Mouse (Mus musculus): ENCODE data around the gene Hacl1. TPM values are rescaled to one million over a fixed set of nuclear protein-coding genes. Genes with fewer than 3 reads are reported as not detected.
A peak's percentile ranks its signal among the peaks of the same experiment; 100 is the strongest.

Hacl1 gene
- polyA plus RNA-seq, 1 experiment from 2014 or later = 9.7 TPM

GRCm38 (mm10) chr14:31669161-31669611, 28.1 kb upstream of the Hacl1 start:
- no peak overlapping the region for H3K4me3 ChIP-seq
- no peaks in the 10 kb centered on the region for H3K27me3 ChIP-seq
- peaks cover 33% of the 10 kb centered on the region for H3K4me1 ChIP-seq (replicated peaks)
- peak overlapping the region; percentile 26 for H3K4me2 ChIP-seq
- H3K9me3 ChIP-seq (replicated peaks) = no peaks in the 10 kb centered on the region
- 43% methylated on average over 13 of the region's 13 CpGs for WGBS
- H3K9ac ChIP-seq = no peak overlapping the region
- peak overlapping the region; percentile 65 for H3K27ac ChIP-seq
- peak; percentile 59 for ATAC-seq (replicated peaks; ENCODE audit: insufficient number of reproducible peaks, insufficient read depth, low FRiP score, low read depth)
- peaks cover 12% of the 10 kb centered on the region; the same call in 1 of the 2 replicates for H3K36me3 ChIP-seq

DNA sequence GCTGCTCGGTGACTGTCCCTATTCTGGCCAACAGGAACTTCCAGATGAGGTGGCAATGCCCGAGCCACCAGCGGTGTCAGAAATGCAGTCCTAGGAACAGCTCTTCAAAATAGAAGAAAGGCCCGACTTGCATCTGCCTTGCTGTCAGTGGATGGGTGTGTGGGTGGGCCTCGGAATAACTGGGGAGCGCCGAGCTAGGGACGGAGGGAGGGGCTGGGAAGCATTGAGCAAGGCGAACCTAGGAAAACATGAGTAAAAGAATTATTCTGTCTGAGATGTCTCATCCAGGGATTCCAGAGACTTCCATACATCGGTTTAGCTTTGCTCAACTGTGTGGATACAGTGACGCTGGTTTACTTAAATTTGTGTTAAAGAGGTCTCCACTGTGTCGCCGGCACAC, 27.2 kb upstream of the Hacl1 start:
- Histone ChIP-seq H3K4me1 (replicated peaks) (peaks cover 42% of the 10 kb centered on the region), H3K36me3 (peaks cover 12% of the 10 kb centered on the region; the same call in 1 of the 2 replicates), H3K4me3 (no peak overlapping the region), H3K9me3 (replicated peaks) (no peaks in the 10 kb centered on the region), H3K9ac (no peak overlapping the region), H3K4me2 (no peak overlapping the region), H3K27me3 (no peaks in the 10 kb centered on the region), H3K27ac (peak overlapping the region; percentile 65)
- WGBS = 74% methylated on average over 13 of the region's 13 CpGs
- no peak for ATAC-seq (replicated peaks; ENCODE audit: insufficient number of reproducible peaks, insufficient read depth, low FRiP score, low read depth)

DNA sequence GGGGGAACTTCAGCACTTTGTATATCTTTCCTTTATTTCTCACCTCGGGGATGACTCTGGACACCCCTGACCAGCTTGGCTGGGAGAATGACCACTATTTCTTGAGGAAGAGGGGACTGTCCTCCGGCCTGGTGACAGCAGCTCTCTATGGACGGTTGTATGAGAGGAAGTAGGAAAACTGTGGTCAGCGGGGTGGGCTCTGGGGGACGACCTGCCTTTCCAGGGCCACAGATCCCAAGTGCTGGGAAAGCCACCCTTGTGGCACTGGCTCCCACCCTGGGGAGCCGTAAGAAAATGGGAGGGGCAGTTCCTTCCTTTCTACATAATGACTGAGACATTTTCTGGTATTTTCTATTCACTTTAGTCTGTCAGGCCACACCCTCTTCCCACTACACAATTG, 26.7 kb upstream of the Hacl1 start:
- WGBS = 82% methylated on average over 6 of the region's 6 CpGs
- H3K27ac ChIP-seq = peak overlapping the region; percentile 65; the same call in 1 of the 2 replicates

GRCm38 (mm10) chr14:31666931-31667705, 26.0 kb upstream of the Hacl1 start:
- no peaks in the 10 kb centered on the region for H3K27me3 ChIP-seq
- H3K4me3 ChIP-seq = no peak overlapping the region
- H3K4me1 ChIP-seq (replicated peaks) = peaks cover 54% of the 10 kb centered on the region
- no peak for ATAC-seq (replicated peaks; ENCODE audit: insufficient number of reproducible peaks, insufficient read depth, low FRiP score, low read depth)
- H3K9me3 ChIP-seq (replicated peaks) = no peaks in the 10 kb centered on the region
- no peak overlapping the region for H3K27ac ChIP-seq
- no peak overlapping the region for H3K9ac ChIP-seq
- peaks cover 12% of the 10 kb centered on the region; the same call in 1 of the 2 replicates for H3K36me3 ChIP-seq
- no peak overlapping the region for H3K4me2 ChIP-seq
- WGBS = 94% methylated on average over 28 of the region's 28 CpGs

More for the DNA sequence above, 26.7 kb upstream of the Hacl1 start:
- no peaks in the 10 kb centered on the region for H3K27me3 ChIP-seq
- peaks cover 12% of the 10 kb centered on the region; the same call in 1 of the 2 replicates for H3K36me3 ChIP-seq
- peaks cover 47% of the 10 kb centered on the region for H3K4me1 ChIP-seq (replicated peaks)
- no peak overlapping the region for H3K4me3 ChIP-seq
- H3K9me3 ChIP-seq (replicated peaks) = no peaks in the 10 kb centered on the region
- no peak for ATAC-seq (replicated peaks; ENCODE audit: insufficient number of reproducible peaks, insufficient read depth, low FRiP score, low read depth)
- H3K9ac ChIP-seq = no peak overlapping the region
- no peak overlapping the region for H3K4me2 ChIP-seq

GRCm38 (mm10) chr14:31665566-31665940, 24.5 kb upstream of the Hacl1 start:
- Histone ChIP-seq H3K27ac (no peak overlapping the region), H3K4me2 (no peak overlapping the region), H3K27me3 (no peaks in the 10 kb centered on the region), H3K9ac (no peak overlapping the region), H3K4me1 (replicated peaks) (peaks cover 62% of the 10 kb centered on the region), H3K4me3 (no peak overlapping the region), H3K9me3 (replicated peaks) (no peaks in the 10 kb centered on the region), H3K36me3 (peaks cover 12% of the 10 kb centered on the region; the same call in 1 of the 2 replicates)
- WGBS = 67% methylated on average over 4 of the region's 4 CpGs
- ATAC-seq (replicated peaks; ENCODE audit: insufficient number of reproducible peaks, insufficient read depth, low FRiP score, low read depth) = no peak

GRCm38 (mm10) chr14:31664903-31665565, 23.9 kb upstream of the Hacl1 start:
- peaks cover 64% of the 10 kb centered on the region for H3K4me1 ChIP-seq (replicated peaks)

DNA sequence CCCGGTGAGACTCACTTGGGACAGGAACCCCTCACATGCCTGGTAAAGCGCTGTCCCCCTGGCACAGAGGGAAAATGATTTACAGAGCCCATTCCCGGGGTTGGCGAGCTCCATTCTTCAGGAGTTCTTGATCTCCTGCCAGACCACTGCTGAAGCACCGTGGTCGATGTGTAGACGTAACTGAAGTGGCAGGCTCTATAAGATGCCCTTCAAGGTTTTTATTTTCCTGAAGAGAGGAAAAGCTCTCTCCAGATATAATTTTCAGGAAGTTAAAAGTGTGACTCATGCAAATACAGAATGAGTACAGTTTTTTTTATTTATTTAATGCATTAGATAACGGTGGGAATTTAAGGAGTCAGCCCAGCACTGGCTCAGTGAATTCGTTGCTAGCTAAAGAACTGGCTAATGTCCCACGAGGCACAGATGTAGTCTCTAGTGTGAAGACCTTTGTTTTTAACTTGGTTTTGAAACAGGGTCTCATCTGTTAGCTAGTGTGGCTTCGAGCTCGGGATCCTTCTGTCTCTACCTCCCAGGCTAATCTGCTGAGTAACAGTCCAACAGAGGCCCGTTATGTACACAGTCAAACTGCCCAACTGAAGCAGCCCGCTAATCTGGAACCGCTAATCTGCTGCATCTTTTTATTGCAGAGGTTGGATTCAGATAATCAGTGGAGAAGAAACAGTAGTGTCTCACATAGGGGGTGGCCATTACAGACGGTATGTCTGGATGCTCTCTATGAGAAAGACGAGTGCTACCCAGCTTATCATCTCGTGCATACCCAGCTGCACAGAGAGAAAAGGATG, 23.2 kb upstream of the Hacl1 start:
- peak overlapping the region; percentile 95 for H3K27ac ChIP-seq
- no peaks in the 10 kb centered on the region for H3K27me3 ChIP-seq
- H3K9me3 ChIP-seq (replicated peaks) = no peaks in the 10 kb centered on the region
- H3K4me2 ChIP-seq = no peak overlapping the region
- WGBS = 43% methylated on average over 18 of the region's 18 CpGs
- peaks cover 12% of the 10 kb centered on the region; the same call in 1 of the 2 replicates for H3K36me3 ChIP-seq
- H3K9ac ChIP-seq = no peak overlapping the region
- H3K4me1 ChIP-seq (replicated peaks) = peaks cover 67% of the 10 kb centered on the region
- ATAC-seq (replicated peaks; ENCODE audit: insufficient number of reproducible peaks, insufficient read depth, low FRiP score, low read depth) = no peak
- H3K4me3 ChIP-seq = no peak overlapping the region

More at GRCm38 (mm10) chr14:31664903-31665565, 23.9 kb upstream of the Hacl1 start:
- Histone ChIP-seq H3K4me3 (no peak overlapping the region), H3K36me3 (peaks cover 12% of the 10 kb centered on the region; the same call in 1 of the 2 replicates), H3K27ac (peak overlapping the region; percentile 95), H3K27me3 (no peaks in the 10 kb centered on the region), H3K4me2 (no peak overlapping the region), H3K9me3 (replicated peaks) (no peaks in the 10 kb centered on the region), H3K9ac (no peak overlapping the region)
- 61% methylated on average over 12 of the region's 12 CpGs for WGBS
- no peak for ATAC-seq (replicated peaks; ENCODE audit: insufficient number of reproducible peaks, insufficient read depth, low FRiP score, low read depth)

GRCm38 (mm10) chr14:31663376-31664099, 22.5 kb upstream of the Hacl1 start:
- no peak for ATAC-seq (replicated peaks; ENCODE audit: insufficient number of reproducible peaks, insufficient read depth, low FRiP score, low read depth)
- H3K4me3 ChIP-seq = no peak overlapping the region
- no peak overlapping the region for H3K4me2 ChIP-seq
- peaks cover 12% of the 10 kb centered on the region; the same call in 1 of the 2 replicates for H3K36me3 ChIP-seq
- peak overlapping the region; percentile 95 for H3K27ac ChIP-seq
- no peaks in the 10 kb centered on the region for H3K27me3 ChIP-seq
- peaks cover 67% of the 10 kb centered on the region for H3K4me1 ChIP-seq (replicated peaks)
- no peak overlapping the region for H3K9ac ChIP-seq
- H3K9me3 ChIP-seq (replicated peaks) = no peaks in the 10 kb centered on the region
- WGBS = 84% methylated on average over 13 of the region's 13 CpGs

- Histone ChIP-seq H3K4me2 (peak overlapping the region; percentile 56), H3K36me3 (peaks cover 11% of the 10 kb centered on the region; the same call in 1 of the 2 replicates), H3K4me3 (peak overlapping the region; percentile 40), H3K4me1 (replicated peaks) (peaks cover 69% of the 10 kb centered on the region), H3K9me3 (replicated peaks) (no peaks in the 10 kb centered on the region), H3K27ac (peak overlapping the region; percentile 95), H3K27me3 (no peaks in the 10 kb centered on the region), H3K9ac (peak overlapping the region; percentile 46; the same call in 1 of the 2 replicates)
- peak; percentile 24 for ATAC-seq (replicated peaks; ENCODE audit: insufficient number of reproducible peaks, insufficient read depth, low FRiP score, low read depth)
- 21% methylated on average over 9 of the region's 9 CpGs for WGBS
These were observed 21.6 kb upstream of the Hacl1 start for GRCm38 (mm10) chr14:31662555-31663211.
